Mouse (Mus musculus): ENCODE measurements around the gene Mpped1. TPM values are rescaled to one million over a fixed set of nuclear protein-coding genes. Genes with fewer than 3 reads are reported as not detected.
A peak's percentile ranks its signal among the peaks of the same experiment; 100 is the strongest.

Gene Mpped1
- total RNA-seq, 2 experiments from 2014 or later: 188 to 196 TPM

GRCm38 (mm10) chr15:83879845-83880244 is 100.6 kb downstream of the Mpped1 start:
- DNase-seq (ENCODE audit: low spot score in 2 of 2): no peak

GRCm38 (mm10) chr15:83883821-83884220 is 104.6 kb downstream of the Mpped1 start:
- no peak for DNase-seq (ENCODE audit: low spot score in 2 of 2)

GRCm38 (mm10) chr15:83884291-83884690 is 105.0 kb downstream of the Mpped1 start:
- peak; percentile 58 to 64 for DNase-seq (ENCODE audit: low spot score in 2 of 2)

- DNase-seq (ENCODE audit: low spot score in 2 of 2): no peak
These were observed 113.6 kb downstream of the Mpped1 start for GRCm38 (mm10) chr15:83892871-83893270.

- no peak for DNase-seq (ENCODE audit: low spot score in 2 of 2)
These were observed 115.0 kb downstream of the Mpped1 start for GRCm38 (mm10) chr15:83894261-83894660.

GRCm38 (mm10) chr15:83896011-83896410 is 116.7 kb downstream of the Mpped1 start:
- DNase-seq (ENCODE audit: low spot score in 2 of 2): no peak

- DNase-seq (ENCODE audit: low spot score in 2 of 2): peak; percentile 60 to 69
These were observed 118.0 kb downstream of the Mpped1 start for GRCm38 (mm10) chr15:83897286-83897685.

GRCm38 (mm10) chr15:83906472-83906871 is 127.2 kb downstream of the Mpped1 start:
- peak; percentile 16 to 54 for DNase-seq (ENCODE audit: low spot score in 2 of 2)

Other genes starting within 250 kb of the Mpped1 start
- gene Tspo, start 215.9 kb upstream of the Mpped1 start, total RNA-seq (2021): 1 to 10 TPM; 6.7 to 8.5 TPM
- gene Mcat, start 215.7 kb upstream of the Mpped1 start, total RNA-seq (2021): 10 to 100 TPM; 21.8 to 29.3 TPM
- 10 to 100 TPM; 11.7 to 12.1 TPM for gene Ttll12, start 184.3 kb upstream of the Mpped1 start, total RNA-seq (2021)
- 10 to 100 TPM; 15.9 to 18.4 TPM for gene Scube1, start 54.4 kb upstream of the Mpped1 start, total RNA-seq (2021)

Data from layer of hippocampus, adult 18-20 months (tissue).